Mouse (Mus musculus) heart, adult 8-10 months (tissue): ENCODE results near the gene Il2. TPM values are rescaled to one million over a fixed set of nuclear protein-coding genes. Genes with fewer than 3 reads are reported as not detected.
A peak's percentile ranks its signal among the peaks of the same experiment; 100 is the strongest.

Experiments
- DNase-seq: peaks from one replicate; pipeline ENCODE4 v3.0.0; 2022; ENCODE audit warnings: low spot score
- total RNA-seq, 4 experiments: library from RNA; stranded (reverse); gene quantifications; 2 replicates each; pipeline ENCODE4 v1.2.4; 2022

Gene Il2
- not detected for total RNA-seq

DNA sequence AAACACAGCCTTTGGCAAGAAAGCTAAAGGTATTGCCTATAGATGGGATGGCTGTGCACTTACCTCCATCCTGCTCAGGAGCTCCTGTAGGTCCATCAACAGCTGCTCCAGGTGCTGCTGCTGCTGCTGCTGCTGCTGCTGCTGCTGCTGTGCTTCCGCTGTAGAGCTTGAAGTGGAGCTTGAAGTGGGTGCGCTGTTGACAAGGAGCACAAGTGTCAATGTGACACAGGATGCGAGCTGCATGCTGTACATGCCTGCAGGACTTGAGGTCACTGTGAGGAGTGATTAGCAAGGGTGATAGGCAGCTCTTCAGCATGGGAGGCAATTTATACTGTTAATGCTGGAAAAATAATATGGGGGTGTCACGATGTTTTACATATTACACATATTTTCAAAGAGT, at the start of gene Il2:
Gene Il2, minus strand, starts transcription at position 305 of the 400 bp plus-strand sequence.
- no peak for DNase-seq

DNA sequence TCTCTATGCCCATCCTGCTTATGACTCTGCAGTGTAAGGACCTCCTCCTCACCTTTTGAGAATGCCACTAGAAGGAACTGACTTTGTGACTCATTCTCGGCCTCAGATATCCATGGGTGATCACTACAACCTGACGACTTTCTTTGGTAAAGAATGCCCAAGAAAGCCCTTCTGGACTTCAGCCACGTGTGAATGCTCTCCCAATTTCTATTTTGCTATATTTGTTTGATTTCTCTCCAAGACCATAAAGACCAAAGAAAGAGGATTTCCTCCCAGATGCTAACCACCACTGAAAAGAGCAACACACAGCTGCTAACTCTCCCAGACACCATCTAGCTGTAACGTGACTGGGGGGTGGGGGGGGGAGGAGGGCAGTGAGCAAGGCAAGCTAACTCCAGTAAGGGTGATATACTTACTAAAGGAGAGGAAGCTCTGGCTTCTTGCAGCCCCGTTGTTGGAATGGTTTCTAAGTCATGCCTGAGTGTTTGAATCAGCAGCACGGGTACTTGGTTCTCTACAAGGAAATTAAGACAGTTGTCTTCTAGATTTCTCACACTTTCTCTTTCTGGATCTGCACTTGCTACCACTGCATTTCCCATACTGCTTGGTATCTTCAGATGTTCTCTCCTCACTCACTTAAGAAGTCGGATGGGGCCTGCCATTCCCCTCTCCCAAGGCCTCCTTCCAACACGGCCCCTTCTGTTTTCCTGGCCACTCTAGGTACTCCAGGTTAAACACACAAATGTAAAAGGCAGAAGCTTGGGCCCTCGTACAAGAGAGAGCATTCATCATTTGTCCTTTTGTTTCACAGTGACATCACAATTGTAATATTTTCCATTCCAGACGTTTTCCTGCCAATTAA, 49.2 kb upstream of the Il2 start:
- no peak for DNase-seq

DNA sequence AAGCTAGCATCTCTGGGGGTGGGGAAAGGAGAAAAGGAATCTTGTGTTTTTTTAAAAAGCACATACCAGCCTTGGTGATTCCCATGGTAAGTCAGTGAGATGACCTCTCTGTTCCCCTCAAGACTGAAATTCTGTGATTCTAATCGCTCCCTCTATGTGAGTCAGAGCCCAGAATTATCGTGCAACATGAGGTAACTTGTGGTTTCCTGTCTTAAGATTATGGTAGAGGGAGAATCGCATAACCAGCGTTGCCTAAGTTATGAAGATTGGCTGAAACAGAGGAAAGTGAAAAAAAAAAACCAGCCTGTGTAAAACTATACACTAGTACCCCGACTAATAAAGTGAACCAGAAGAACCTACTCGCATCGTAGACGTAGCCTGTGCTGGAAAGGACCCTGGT, 47.5 kb upstream of the Il2 start:
- no peak for DNase-seq

DNA sequence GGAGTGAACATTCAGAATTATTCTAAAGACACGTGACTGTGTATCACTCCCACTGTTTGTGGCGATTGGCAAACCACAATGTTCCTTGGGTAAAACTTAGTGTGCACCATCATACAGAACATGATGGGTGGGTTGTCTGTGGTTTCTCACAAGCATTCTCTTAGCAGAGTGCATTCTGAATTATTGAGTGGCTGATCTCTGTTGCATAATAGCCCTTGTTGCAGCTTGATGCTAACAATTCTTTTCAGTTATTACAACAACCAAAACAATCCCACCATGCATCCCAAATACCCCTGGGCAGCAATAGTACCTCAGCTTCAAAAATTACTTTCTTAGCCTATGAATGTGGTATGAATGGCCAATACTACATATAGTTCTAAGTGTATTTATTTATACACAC, 43.5 kb upstream of the Il2 start:
- DNase-seq, result no peak

DNA sequence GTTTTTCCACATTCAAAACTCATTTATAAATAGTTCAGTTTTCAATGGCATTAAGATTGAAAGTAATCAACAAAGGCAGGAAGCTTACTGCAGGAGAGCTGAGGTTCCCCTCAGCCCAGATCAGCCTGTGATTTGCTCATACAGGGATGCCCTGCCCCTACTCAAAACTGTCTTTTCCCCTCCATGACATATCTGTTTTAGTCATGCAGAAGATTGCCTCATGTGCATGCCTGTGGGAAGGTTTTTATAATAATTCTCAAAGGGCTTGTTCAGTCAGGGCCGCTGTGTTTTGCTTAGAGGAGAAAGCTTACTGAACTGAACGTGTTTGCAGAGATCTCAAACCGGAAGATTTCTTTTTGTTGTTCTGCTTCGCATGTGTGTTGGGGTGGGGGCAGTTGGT, 35.3 kb upstream of the Il2 start:
- no peak for DNase-seq

DNA sequence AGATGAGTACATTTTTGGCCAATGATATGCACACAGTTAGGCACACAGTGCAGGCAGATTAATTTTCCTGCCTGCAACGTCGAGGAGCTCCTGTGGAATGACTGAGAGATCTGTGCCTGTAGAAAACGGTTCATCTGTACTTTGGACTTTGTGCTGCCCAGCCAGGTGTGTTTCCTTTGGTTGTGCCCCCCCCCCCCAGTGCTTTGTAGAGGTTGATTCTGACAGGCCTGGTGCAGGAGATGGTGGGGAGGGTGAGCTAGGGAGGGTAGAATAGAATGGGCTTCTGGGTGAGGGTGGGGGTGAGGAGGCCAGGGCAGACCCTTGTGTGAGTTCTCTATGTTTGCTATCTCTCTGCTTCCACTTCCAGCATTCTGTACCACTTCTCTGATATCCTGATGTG, 32.5 kb upstream of the Il2 start:
- DNase-seq, result no peak

DNA sequence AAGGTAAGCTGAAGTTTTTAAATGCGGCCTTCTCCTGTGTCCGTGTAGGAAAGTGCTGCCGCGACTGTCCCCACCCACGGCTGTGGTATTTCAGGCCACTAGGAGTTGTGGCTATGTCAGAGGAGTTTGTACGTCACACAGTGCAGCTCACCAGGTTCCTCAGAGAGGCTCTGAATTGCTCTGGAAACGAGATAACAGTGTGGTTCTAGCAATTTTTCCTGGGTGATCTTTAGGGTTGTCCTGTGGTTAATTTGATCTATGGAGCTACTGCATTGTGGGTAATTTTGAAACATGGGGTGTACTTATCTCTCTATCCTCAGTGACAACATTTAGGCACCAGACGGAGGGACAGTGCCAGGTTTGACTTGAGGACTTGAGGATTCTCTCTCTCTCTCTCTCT, 31.3 kb upstream of the Il2 start:
- no peak for DNase-seq

DNA sequence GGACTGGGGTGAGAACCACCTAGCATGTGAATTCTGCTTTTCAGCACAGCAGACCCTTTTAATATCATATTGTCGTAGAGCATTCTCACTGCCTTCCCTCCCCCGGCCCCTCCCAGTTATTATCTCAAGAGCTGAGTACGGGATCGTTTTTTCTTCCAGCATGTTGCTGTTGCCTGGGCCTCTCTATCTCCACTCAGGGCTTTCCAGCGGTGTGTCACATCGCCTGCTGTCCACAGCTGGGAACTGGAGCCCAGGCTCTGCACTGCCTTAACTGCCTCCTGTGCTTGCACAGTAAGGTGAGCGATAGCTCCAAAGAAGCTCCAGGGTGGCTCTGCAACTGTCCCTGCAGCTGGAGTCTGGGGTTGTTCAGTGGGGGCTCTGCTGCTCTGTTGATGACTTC, 28.6 kb upstream of the Il2 start:
- DNase-seq, result no peak

DNA sequence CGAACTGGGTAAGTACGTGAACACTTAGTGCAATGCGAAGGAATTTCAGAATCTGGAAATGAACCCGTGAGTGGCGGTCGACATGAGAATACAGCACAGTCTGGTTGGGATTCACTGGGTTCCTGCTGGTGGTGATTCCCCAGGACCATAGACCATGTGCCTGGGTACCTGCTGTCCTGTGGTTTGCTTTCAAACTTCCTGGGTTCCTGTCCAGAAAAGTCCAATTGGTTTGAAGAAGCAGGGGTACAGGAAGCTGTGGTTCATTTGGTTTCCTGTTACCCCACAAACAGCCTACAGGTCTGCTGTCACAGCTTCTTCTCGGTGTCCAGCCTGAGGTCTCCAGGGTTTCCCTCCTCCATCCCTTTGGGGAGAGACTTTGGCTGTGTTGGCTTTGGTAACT, 27.2 kb upstream of the Il2 start:
- DNase-seq, result no peak

DNA sequence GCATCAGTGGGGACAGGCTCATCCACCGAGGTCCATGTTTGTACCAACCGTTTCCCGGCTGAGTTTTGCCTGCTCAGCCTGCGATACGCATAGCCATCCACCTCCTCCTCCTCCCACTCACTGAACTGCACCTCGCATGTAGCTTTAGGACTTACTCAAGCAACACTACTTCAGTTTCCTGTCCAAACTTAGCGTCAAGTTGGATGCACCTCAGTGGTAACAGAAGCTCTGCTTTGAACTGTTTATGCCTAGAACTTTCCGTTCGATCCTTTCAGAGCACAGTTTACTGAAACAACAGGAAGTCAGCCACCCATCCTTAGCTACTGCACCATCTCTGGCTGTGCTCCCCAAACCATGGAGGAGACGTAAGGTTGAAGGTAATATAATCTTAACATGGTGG, 26.5 kb upstream of the Il2 start:
- DNase-seq, result no peak

DNA sequence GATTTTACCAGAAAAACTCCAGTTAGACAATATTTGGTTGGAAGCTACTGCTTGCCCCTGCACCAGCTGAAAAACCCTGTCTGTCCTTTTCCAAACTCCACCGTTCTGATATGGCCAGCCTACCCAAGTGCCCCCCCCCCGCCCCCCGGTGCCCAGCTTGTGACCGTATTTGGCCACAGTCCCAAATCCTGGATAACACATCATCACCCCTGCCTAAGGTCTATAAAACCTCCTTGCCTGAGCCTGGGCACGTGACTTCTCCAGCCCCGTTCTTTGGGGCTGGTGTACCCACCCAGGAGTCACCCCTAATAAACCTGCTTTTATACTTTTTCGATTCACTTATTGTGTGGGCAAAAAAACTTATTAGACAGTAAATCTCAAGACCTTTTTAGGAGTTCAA, 21.1 kb upstream of the Il2 start:
- DNase-seq, result no peak

DNA sequence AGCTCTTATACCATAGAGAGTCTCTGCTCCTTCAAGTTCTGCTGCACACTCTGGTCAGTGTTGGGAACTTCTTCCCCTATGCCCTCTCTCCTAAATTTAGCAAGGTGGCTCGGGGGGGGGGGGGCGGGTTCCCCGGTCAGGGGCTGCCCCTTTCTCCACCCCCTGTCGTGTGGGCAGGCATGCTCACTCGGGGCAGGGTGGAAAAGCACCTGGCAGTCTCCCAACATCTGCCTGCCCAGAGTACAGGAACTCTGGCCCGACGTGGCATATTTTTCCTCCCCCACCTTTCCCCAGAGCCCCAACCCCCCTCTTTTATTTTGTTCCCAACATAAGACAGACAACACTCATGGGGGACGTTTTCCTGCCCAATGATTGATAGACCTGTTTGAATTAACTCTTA, 20.6 kb upstream of the Il2 start:
- no peak for DNase-seq

DNA sequence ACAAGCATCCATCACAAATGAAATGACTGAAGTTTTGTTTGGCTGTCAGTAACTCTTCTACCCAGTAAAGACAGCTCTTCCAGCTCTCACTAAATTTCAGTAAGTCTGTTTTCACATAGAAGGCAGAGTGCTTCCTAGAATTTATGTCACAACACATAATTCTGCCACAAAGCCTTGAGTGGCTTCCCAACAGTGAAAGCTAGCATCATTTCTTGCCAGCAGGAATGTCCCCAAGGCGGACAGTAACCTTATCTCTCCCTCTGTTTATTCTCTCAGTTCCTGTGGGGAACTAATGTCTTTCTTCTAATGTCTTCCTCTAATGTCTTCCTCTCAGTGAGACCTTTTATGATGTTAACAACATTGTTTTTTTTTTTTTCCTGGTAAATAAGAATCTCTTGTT, 19.2 kb upstream of the Il2 start:
- no peak for DNase-seq

DNA sequence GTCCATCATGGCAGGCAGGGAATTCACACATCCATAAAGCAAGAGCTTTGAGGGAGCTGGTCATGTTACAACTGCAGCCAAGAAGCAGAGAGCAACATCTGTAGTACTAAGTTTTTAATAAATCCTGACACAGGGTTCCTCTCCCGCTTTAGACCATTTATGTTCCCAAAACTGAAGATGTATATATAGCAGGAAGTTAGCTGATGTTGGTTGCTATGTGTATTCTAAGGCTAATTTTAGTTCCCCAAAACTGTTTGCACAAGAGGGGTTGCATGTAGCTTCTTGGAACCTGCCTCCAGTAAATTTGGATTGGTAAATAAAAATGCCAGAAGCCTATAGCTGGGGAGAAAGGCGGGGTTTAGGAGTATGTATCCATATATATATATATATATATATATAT, 16.1 kb upstream of the Il2 start:
- no peak for DNase-seq

DNA sequence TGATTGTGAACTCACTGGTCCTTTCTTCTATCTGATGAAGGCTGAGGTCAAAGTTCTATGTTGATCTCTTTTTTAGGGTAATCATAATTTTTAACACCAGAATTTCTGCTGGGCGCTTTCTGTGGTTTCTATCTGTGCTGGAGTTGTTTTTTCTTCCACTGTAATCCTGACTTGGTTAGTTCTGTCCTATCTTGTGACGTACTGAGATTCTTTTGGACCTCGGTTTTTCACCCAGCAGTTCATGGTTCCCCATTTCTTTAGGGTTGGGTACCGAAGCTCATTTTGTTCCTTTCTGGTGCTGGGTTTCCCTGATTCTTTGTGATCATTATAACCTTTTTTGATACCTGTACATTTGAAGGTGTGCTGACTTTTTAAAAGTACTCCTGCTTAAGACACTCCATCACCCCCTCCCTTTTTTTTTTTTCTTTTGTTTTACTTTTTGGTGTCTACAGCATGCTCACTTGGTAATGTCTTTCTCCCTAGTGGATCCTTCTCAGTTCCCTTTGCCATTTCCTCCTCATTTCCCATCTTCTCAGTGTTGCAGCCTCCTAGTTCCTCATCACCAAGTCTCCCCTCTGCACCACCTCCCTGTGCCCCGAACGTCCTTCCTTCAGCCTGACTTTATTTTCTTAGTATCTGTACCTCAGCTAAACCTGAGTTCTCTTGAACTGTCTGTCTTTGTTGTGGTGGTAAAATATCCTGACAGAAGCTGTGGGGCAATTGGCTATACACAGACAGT, 14.6 kb upstream of the Il2 start:
- DNase-seq, result no peak

DNA sequence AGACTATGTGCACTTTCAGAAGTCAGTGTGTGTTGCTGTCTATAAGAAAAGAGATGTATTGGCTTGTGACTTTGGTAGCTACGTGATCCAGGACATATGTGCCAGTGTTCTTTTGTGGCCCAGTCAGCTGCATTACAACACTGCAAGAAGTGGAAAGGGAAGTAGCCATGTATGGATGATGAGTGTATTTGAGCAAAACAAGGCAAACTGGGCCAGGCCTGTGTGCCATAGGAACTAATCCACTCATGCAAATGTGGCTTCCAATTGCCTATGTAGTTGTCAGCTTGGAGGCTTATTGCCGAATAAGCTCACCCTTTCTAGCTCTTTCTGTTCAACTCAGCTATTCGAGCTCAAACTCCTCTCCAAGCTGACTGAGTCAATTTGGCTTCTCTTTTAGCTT, 13.4 kb upstream of the Il2 start:
- no peak for DNase-seq

DNA sequence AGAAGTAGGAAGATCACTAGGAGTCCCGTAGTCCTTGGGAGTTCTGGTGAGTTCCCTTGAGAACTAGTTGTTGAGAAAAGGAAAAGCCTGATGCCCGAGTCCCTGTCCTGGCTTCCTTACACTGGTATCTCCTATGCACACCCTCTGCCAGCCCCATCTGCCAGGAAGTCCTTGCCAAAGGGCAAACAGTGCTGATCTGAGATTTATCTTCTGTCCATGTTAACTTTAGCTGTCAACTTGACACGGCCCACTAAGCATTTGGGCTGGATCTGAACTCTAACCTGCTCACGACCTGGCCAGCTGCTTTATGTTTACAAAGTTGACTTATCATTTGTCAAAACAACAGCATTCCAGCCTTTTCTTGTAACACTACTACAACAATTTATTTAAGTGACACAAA, 11.5 kb upstream of the Il2 start:
- DNase-seq, result no peak

DNA sequence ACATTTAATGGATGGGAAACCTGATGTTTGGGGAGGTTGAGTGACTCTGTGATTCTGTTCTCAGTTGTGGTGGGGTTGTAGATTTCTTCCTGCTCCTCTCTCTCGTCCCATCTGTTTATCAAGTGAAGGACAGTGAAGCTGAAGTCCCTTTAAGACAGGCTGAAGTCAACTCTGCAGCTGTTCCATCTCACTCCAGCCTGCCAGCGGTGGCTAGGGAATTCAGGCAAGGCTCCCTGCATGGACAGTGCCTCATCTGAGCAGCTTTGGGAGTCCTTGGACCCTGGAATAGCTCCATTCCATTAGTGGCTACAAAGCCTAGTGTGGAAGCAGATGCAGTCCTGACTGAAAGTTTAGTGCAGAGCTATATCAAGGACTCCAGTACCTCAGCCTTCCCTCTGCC, 3.3 kb upstream of the Il2 start:
- peak; percentile 35 for DNase-seq

DNA sequence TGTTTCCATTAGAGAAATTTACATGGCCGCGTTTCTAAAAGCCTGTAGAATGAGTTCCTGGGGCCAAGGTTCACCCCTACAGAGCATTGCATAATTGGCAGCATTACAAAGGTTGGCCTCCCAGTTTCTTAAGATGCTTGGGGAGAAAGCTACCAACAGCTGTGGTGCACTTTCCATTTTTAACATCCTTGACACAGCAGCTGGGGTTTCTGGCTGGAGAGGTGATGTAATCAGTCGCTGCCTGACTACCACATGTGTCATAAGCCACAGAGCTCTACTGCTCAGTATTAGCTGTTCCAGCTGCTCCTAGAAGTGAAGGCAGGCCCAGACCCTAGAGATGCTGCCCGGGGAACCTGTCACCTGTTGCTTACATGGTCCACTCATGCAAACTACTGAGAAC, 2.5 kb upstream of the Il2 start:
- peak; percentile 69 for DNase-seq

DNA sequence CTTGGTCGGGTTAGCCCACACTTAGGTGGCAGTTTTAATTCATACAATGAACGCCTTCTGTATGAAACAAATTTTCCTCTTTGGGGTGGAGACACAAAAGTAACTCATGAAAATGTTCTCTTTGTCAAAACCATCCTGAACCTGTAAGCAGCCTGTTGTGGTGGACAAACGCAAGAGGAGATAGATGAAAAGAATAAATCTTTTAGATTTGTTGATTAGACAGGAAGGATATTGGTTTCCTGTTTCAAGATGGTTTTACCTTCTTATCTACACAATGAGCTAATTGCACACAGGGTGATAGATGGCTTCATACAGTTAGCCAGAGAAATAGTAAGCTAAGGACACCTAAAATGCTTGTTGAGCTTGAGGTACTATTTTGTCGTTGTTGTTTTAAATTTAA, 403 bp upstream of the Il2 start:
- DNase-seq, result no peak

DNA sequence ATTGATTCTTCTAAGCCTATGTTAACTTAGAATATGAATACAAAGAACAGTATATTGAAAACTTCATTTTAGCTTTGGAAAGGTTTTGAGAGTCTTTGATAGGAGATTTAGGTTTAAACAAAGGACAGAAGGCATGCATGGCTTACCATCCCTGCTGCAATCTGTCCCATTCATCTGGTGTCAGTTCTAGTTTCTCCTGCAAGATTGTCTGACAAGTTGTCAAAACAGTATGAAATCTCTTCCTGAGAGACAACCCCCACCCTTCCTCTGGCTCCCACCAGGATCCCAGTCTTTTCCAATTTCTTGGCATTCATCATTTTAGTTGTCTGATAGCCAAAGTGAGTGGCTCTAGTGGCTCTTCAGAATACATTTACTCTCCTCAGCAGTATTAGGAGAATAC, 35.0 kb downstream of the Il2 start:
- DNase-seq, result no peak

DNA sequence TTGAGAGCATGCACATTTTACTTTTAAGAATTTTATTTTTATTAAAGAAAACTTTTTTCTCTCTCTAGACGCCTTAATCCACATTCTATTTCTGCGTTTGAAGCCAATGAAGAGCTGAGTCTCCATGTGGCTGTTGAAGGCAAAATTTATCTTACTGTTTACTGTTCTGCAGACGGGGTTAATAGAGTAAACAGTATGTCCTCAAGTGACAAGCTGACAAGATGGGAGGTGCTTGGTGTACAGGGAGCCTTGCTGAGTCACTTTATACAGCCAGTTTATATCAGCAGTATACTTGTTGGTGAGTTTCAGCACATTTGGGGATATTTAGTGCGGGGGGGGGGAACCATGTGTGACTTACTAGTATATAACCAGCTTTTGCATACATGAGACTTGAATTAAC, 40.9 kb downstream of the Il2 start:
- DNase-seq, result no peak

DNA sequence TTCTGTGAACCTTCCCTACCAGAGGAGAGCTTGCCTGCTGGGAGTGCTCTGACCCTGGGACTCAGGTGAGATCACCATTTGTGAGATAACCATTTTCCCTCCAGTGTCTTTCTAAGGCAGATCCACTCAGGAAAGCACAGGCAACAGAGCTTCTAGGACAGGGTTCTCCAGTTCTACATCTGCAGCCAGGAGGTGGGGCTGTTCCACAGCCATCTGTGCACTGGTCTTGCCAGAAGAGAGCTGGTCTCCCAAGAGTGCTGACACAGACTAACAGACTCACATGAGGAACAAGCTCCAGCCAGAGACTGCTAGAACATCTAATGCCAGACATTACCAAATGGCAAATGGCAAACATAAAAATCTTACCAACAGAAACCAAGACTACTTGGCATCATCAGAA, 52.5 kb downstream of the Il2 start:
- DNase-seq, result peak; percentile 64
